Mouse (Mus musculus) lung, embryonic 16.5 days (tissue): ENCODE data around the gene Sept5. TPM values are rescaled to one million over a fixed set of nuclear protein-coding genes. Genes with fewer than 3 reads are reported as not detected.
A peak's percentile ranks its signal among the peaks of the same experiment; 100 is the strongest.

ENCODE experiments used
- ATAC-seq: fragments of 200-750 bp; cut with Nextera tagmentation; 2 replicates; pipeline ENCODE4 v1.8.0; 2017; ENCODE audit warnings: low read depth, mild to moderate bottlenecking, moderate library complexity
- H3K27ac ChIP-seq: fragments of 300-500 bp; sonication (generic); 2 replicates; pipeline ENCODE4 v1.5.1; 2014; ENCODE audit warnings: mild to moderate bottlenecking, control low read depth, low read length
- H3K27me3 ChIP-seq: fragments of 300-500 bp; sonication (generic); 2 replicates; pipeline ENCODE4 v1.6.1; 2014; ENCODE audit warnings: low read depth, low read length, mixed read lengths; ENCODE audit not compliant: control insufficient read depth, insufficient read depth
- H3K36me3 ChIP-seq: fragments of 300-500 bp; sonication (generic); 2 replicates; pipeline ENCODE4 v1.6.1; 2014; ENCODE audit warnings: low read length; ENCODE audit not compliant: control insufficient read depth, insufficient read depth
- H3K4me1 ChIP-seq: fragments of 300-500 bp; sonication (generic); replicated peaks from 2 replicates; pipeline ENCODE4 v1.6.1; 2014; ENCODE audit warnings: low read length, mixed read lengths; ENCODE audit not compliant: control insufficient read depth, insufficient read depth
- H3K4me2 ChIP-seq: fragments of 300-500 bp; sonication (generic); 2 replicates; pipeline ENCODE4 v1.6.1; 2014; ENCODE audit warnings: low read depth, low read length, control low read depth
- H3K4me3 ChIP-seq: fragments of 300-500 bp; sonication (generic); 2 replicates; pipeline ENCODE4 v1.5.1; 2014; ENCODE audit warnings: mild to moderate bottlenecking, low read length, control low read depth
- H3K9ac ChIP-seq: fragments of 300-500 bp; sonication (generic); 2 replicates; pipeline ENCODE4 v1.6.1; 2014; ENCODE audit warnings: low read length, control low read depth
- H3K9me3 ChIP-seq: fragments of 300-500 bp; sonication (generic); 2 replicates; pipeline ENCODE4 v1.6.1; 2016; ENCODE audit warnings: low read length; ENCODE audit not compliant: control insufficient read depth
- WGBS: fragments of 180-500 bp; shearing (Covaris S2); extraction: QIAGEN DNeasy Blood & Tissue Kit; methylation state at CpG from one replicate; pipeline ENCODE4 v1.1.7; 2014; 5-methylcytosine and 5-hydroxymethylcytosine counted together
- polyA plus RNA-seq: library from polyadenylated mRNA; unstranded; fragments of >200 nt; fragmentation: Nextera tagmentation; extraction: Ambion mirVana; gene quantifications from 2 replicates; pipeline ENCODE4 v1.2.1, GENCODE M21; 2015

The Sept5 gene
- polyA plus RNA-seq, 1 experiment from 2014 or later: 21.1 TPM

- no peaks in the 10 kb centered on the region; the same call in 1 of the 2 replicates for H3K27me3 ChIP-seq
- ATAC-seq: no peak
These were observed 21.5 kb downstream of the Sept5 start for GRCm38 (mm10) chr16:18608226-18608625.

GRCm38 (mm10) chr16:18605705-18606104 is 24.0 kb downstream of the Sept5 start:
- Histone ChIP-seq H3K36me3 (no peaks in the 10 kb centered on the region), H3K4me2 (no peak overlapping the region), H3K4me3 (no peak overlapping the region), H3K27me3 (no peaks in the 10 kb centered on the region; the same call in 1 of the 2 replicates), H3K4me1 (peaks cover 27% of the 10 kb centered on the region), H3K9me3 (no peaks in the 10 kb centered on the region), H3K9ac (no peak overlapping the region), H3K27ac (peak overlapping the region; percentile 33)
- WGBS: 54% methylated on average over 5 of the region's 5 CpGs
- ATAC-seq: peak; percentile 68

More at GRCm38 (mm10) chr16:18608226-18608625, 21.5 kb downstream of the Sept5 start:
- peak overlapping the region; percentile 27; the same call in 1 of the 2 replicates for H3K9ac ChIP-seq
- H3K4me3 ChIP-seq: no peak overlapping the region
- 17% methylated on average over 11 of the region's 11 CpGs for WGBS
- no peaks in the 10 kb centered on the region for H3K9me3 ChIP-seq
- H3K36me3 ChIP-seq: no peaks in the 10 kb centered on the region
- H3K27ac ChIP-seq: no peak overlapping the region
- H3K4me2 ChIP-seq: peak overlapping the region; percentile 38; the same call in 1 of the 2 replicates
- H3K4me1 ChIP-seq: peaks cover 26% of the 10 kb centered on the region

GRCm38 (mm10) chr16:18604267-18604701 is 25.5 kb downstream of the Sept5 start:
- WGBS: 53% methylated on average over 8 of the region's 8 CpGs
- no peaks in the 10 kb centered on the region for H3K27me3 ChIP-seq
- peak overlapping the region; percentile 12; the same call in 1 of the 2 replicates for H3K9ac ChIP-seq
- H3K9me3 ChIP-seq: no peaks in the 10 kb centered on the region
- H3K36me3 ChIP-seq: no peaks in the 10 kb centered on the region
- no peak overlapping the region for H3K4me3 ChIP-seq
- peak; percentile 7; the same call in 1 of the 2 replicates for ATAC-seq
- no peak overlapping the region for H3K4me2 ChIP-seq
- peaks cover 27% of the 10 kb centered on the region for H3K4me1 ChIP-seq
- no peak overlapping the region; the same call in 1 of the 2 replicates for H3K27ac ChIP-seq

- Histone ChIP-seq H3K4me2 (no peak overlapping the region), H3K9ac (no peak overlapping the region), H3K27ac (no peak overlapping the region), H3K4me1 (peaks cover 20% of the 10 kb centered on the region; the same call in 1 of the 2 replicates), H3K36me3 (no peaks in the 10 kb centered on the region), H3K9me3 (no peaks in the 10 kb centered on the region), H3K27me3 (no peaks in the 10 kb centered on the region), H3K4me3 (no peak overlapping the region)
- no peak for ATAC-seq
- whole genome bisulfite sequencing: 50% methylated on average over 7 of the region's 7 CpGs
These were observed 28.3 kb downstream of the Sept5 start for GRCm38 (mm10) chr16:18601447-18601846.

GRCm38 (mm10) chr16:18598006-18598405 is 31.7 kb downstream of the Sept5 start:
- peaks cover 3% of the 10 kb centered on the region; the same call in 1 of the 2 replicates for H3K27me3 ChIP-seq
- H3K27ac ChIP-seq: no peak overlapping the region
- H3K4me1 ChIP-seq: 0 out of 2 replicates have a peak, but pooled peaks cover 8% of the 10 kb centered on the region
- H3K9ac ChIP-seq: no peak overlapping the region
- no peak overlapping the region for H3K4me3 ChIP-seq
- no peak overlapping the region for H3K4me2 ChIP-seq
- no peak for ATAC-seq
- WGBS: 55% methylated on average over 3 of the region's 3 CpGs
- H3K9me3 ChIP-seq: no peaks in the 10 kb centered on the region
- H3K36me3 ChIP-seq: no peaks in the 10 kb centered on the region

- no peak for ATAC-seq
These were observed 33.5 kb downstream of the Sept5 start for GRCm38 (mm10) chr16:18596255-18596654.

GRCm38 (mm10) chr16:18593930-18594329 is 35.8 kb downstream of the Sept5 start:
- H3K4me3 ChIP-seq: no peak overlapping the region
- no peaks in the 10 kb centered on the region for H3K36me3 ChIP-seq
- H3K27ac ChIP-seq: no peak overlapping the region
- peaks cover 11% of the 10 kb centered on the region for H3K4me1 ChIP-seq
- ATAC-seq: no peak
- no peak overlapping the region for H3K4me2 ChIP-seq
- 80% methylated on average over 2 of the region's 2 CpGs for WGBS
- H3K27me3 ChIP-seq: peaks cover 33% of the 10 kb centered on the region
- H3K9ac ChIP-seq: no peak overlapping the region
- no peaks in the 10 kb centered on the region for H3K9me3 ChIP-seq

More at GRCm38 (mm10) chr16:18596255-18596654, 33.5 kb downstream of the Sept5 start:
- peaks cover 7% of the 10 kb centered on the region; the same call in 1 of the 2 replicates for H3K4me1 ChIP-seq
- 52% methylated on average over 5 of the region's 5 CpGs for WGBS
- H3K4me3 ChIP-seq: no peak overlapping the region
- H3K27me3 ChIP-seq: peaks cover 10% of the 10 kb centered on the region
- no peak overlapping the region for H3K4me2 ChIP-seq
- no peaks in the 10 kb centered on the region for H3K9me3 ChIP-seq
- H3K27ac ChIP-seq: no peak overlapping the region
- H3K36me3 ChIP-seq: no peaks in the 10 kb centered on the region
- H3K9ac ChIP-seq: no peak overlapping the region

- H3K27ac ChIP-seq: peak overlapping the region; percentile 49; the same call in 1 of the 2 replicates
- peaks cover 55% of the 10 kb centered on the region for H3K27me3 ChIP-seq
- no peaks in the 10 kb centered on the region for H3K36me3 ChIP-seq
- peak overlapping the region; percentile 51 for H3K4me3 ChIP-seq
- H3K9me3 ChIP-seq: no peaks in the 10 kb centered on the region
- peak overlapping the region; percentile 1; the same call in 1 of the 2 replicates for H3K9ac ChIP-seq
- 4% methylated on average over 59 of the region's 59 CpGs for WGBS
- peak; percentile 24 for ATAC-seq
- peaks cover 24% of the 10 kb centered on the region for H3K4me1 ChIP-seq
- peak overlapping the region; percentile 67 for H3K4me2 ChIP-seq
These were observed 38.4 kb downstream of the Sept5 start for GRCm38 (mm10) chr16:18591047-18592018.
